Mouse (Mus musculus) fibroblast of lung, adult 2 months (primary cell): ENCODE measurements around the gene Gm20873.
"Not testable (repeated sequence)": the region's sequence is repeated elsewhere in the genome, so short reads cannot be mapped to it uniquely, and the experiment has no call there.

Experiments used
- DNase-seq: peaks from one replicate; pipeline ENCODE4 v3.0.0-alpha.2; 2011; ENCODE audit warnings: low read depth

Gm20873 gene

DNA sequence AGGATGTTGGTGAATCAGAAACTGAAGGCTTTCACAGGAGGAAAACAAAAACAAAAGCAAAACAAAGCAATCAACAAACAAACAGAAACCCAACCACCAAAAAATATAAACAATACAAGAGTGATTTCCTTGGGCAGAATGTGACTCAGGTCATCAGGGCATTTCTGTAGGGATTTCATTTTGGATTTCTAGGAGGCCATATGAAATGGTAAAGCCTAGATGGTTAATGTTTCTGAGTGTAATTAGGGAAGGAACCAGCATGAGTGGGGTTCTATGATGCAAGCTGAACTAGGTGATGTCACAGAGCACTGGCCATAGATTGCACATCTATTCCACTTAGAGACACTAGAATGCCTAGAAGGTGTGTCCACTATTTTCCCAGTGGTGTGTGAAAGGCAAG, at the start of gene Gm20873:
Gene Gm20873, plus strand, starts transcription at position 301 of the 400 bp plus-strand sequence.
- DNase-seq: not testable (repeated sequence)

DNA sequence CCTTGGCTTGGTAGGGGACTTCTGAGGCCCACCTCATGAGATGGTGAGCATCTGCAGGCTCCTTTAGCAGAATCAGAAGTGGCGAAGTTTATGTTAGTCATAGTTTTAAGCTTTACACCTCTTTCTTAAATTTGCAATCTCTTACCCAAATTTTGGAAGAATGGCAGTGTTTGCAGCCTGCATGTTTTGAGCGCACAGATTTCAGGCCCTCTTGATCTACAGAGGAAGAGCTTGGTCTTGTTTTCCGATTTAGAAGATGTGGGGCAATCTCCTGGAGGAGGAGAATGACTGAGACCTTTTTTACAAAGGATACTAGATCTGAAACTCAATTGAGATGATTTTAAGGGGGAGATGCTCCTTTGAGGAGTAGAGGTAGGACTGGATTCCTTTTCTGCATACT, 29.0 kb upstream of the Gm20873 start, which contains the start of gene Gm21746:
Gene Gm21746, minus strand, starts transcription at position 101 of the 400 bp plus-strand sequence.
- not testable (repeated sequence) for DNase-seq
